Mouse (Mus musculus) kidney, postnatal 36 days (tissue): ENCODE measurements at regions not wholly inside any gene's neighbourhood (a gene's known extent, or its start where the extent isn't known, plus 50 kb on each side); places are given as distances from the start of the nearest gene placed in this dataset.

Experiments
- DNase-seq, 2 experiments: peaks; one replicate each; pipeline ENCODE4 v3.0.0; 2021 to 2022; ENCODE audit warnings: mixed read lengths in 2 of 2

DNA sequence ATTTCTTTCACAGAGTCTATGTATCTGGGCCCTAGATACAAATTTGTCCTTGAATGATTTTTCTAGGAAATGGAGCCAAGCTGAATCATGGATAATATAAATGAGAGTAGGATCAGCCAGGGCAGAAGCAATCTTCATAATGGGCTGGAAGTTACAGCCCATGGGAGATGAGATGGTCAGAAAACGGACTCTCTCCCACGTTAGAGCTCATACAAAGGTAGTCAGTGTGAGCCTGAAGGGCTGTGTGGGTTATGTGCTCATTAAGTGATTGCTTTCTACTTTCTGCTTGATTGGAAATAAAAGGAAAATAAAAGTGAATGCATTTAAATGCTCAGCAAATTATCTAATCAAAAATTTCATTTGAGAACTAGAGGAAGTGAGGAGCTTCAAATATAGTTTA is 2017.1 kb upstream of the Pcdh20 start:
- DNase-seq = no peak

- DNase-seq = no peak
These were observed 1976.8 kb upstream of the Pcdh20 start for GRCm38 (mm10) chr14:90447971-90448370.

- peak; percentile 10 to 63 for DNase-seq
These were observed 1961.8 kb upstream of the Pcdh20 start for GRCm38 (mm10) chr14:90432874-90433543.

DNA sequence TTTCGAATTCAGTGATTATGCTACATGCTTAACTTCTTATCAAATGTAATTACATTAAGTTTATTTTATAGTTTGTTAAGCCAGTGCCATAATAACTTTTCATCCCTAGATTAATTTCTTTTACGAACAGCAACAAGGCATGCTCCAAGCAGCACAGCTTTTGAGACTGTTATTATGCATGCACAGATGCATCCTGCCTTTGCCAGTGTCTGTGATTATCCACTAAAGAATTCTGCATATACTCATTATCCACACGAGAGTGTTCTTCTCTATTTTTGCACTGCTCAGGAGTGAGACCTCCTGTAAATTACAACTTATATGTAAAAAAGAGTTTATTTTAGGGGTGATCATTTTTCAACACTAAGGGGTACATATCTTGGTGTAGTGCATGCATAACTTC is 1941.5 kb upstream of the Pcdh20 start:
- DNase-seq = no peak

DNA sequence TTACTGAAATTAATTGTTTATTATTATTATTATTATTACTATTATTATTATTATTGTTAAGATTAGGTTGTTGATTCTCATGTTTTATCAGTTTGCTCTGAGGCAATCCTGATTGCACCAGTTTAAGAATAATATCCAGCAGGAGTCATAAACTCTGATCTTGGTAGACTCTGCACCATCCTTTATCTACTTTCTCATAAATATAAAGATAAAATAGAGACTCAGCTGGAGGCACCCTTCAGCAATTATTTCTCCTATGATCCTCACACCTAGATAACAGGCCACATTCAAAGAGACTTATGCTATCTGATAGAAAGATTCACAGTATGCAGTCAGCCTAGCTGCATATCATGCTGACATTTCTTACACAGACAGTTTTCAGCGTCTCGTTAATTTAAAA is 1935.2 kb upstream of the Pcdh20 start:
- no peak for DNase-seq

DNA sequence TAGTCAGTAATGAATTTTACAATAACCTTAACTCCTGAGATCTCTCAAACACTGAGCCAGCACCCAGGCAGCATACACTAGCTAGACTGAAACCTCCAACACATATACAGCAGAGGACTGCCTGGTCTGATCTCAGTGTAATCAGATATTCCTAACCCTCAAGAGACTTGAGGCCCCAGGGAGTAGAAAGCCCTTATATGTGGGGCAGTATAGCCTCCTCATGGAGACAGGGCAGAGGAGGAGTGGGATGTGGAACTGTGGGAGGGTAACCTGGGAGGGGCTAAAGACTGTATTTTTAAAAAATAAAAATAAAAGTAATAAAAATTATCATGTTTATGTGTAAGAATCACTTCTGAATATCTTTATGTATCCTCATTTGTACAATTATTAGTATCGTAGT is 1934.3 kb upstream of the Pcdh20 start:
- no peak for DNase-seq

GRCm38 (mm10) chr14:90367256-90367936 is 1896.2 kb upstream of the Pcdh20 start:
- no peak for DNase-seq

DNA sequence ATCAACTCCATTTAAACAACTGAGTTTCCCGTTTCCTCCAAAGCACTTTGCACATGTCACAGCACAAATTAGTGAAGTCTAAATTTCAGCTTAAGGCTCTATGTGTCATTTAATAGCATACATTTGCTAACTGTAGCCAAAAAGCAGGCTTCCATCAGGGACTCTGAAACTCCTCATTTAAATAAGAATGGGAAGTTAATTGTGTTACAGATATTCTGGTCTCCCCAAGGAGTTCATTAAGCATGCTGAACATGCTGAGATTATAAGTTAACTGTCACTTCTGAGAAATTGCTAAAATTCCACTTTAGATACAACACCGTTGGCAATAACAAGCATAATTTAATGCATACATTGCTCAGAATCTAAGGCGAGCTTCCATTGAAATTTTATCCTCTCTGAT is 1863.3 kb upstream of the Pcdh20 start:
- no peak for DNase-seq

DNA sequence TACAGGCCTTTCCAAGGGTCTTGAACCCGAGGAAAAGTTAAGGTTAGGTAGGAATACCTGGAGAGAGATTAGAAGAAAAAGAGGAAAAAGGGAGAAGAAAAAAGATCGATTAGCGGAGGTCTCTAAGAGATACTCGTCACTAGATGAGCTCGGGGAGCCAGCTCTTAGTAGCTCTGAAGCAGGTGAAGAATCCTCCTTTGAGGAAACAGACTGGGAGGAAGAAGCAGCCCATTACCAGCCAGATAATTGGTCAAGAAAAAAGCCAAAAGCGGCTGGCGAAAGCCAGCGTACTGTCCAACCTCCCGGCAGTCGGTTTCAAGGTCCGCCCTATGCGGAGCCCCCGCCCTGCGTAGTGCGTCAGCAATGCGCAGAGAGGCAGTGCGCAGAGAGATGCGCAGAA is 1824.3 kb upstream of the Pcdh20 start:
- peak in 1 of 2 experiments; percentile 16 for DNase-seq

DNA sequence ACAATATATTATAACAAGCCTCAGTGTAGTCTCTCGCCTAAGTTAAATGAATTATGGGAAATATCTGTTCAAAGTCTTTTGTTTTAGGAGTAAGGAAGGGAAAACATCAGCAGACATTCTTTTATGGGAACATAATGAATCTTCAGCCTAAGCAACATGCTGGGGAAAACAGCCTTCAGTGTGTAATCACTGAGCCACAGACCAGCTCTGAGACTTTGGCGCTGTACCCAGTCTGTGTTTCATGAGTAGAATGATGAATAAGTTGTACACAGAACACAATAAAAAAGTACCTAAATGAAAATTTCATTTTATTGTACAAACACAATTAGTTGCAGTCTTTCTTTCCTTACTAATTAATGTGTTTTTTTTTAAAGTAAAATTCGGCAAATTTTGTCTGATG is 1774.8 kb upstream of the Pcdh20 start:
- DNase-seq = no peak

- DNase-seq = no peak
These were observed 1761.5 kb upstream of the Pcdh20 start for GRCm38 (mm10) chr14:90232661-90233060.

DNA sequence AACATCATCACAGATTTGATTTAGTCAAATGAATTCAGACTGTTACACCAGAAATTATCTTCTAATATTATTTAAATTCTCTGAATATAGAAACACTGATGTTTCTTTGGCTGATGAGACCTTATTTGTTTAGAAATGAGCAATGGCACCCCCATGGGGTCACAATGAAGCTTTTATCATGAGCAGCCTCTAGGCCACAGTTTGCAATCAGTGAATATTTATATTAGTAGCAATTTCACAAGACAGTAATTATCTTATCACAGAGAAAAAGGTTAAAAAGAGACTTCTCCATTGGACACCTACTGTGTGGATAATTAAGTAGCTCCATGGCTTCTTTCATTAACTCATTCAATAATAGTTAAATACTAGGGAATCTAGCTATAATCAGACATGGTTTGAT is 1729.1 kb upstream of the Pcdh20 start:
- DNase-seq = no peak

GRCm38 (mm10) chr14:90197791-90198190 is 1726.6 kb upstream of the Pcdh20 start:
- no peak for DNase-seq

DNA sequence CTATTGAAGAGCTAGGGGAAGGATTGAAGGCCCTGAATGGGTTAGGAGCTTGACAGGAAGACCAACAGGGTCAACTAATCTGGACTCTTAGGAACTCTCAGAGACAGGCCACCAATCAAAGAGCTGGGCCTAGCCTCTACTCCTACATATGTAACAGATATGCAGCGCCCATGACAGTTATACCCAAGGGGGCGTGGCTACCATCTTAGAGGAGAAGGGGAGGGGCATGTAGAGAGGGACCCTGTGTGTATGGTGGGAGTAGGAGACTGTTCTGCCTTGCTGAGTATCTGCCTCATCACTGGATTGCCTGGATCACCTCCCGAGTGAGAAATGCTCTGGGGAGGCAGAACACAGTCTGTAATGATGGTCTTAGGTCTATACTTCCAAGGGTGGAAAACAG is 1701.5 kb upstream of the Pcdh20 start:
- no peak for DNase-seq
